Mouse (Mus musculus) T-helper 1 cell (primary cell): ENCODE measurements around the gene Pde4b.

Source experiments
- in situ Hi-C: fragments of 300-600 bp; cut with MboI, MseI; formaldehyde crosslinking; loops from one replicate; pipeline ENCODE4 v1.15.1; 2025; ENCODE audit warnings: high pct_unique_total_duplicates

Pde4b gene

GRCm38 (mm10) chr4:102287172-102287571 lies 199.8 kb downstream of the Pde4b start:
- in situ Hi-C loops = no loop called here

GRCm38 (mm10) chr4:102290052-102290734 lies 202.8 kb downstream of the Pde4b start:
- in situ Hi-C loops = no loop called here

- in situ Hi-C loops = no loop called here
Observed at GRCm38 (mm10) chr4:102297558-102297957, 210.2 kb downstream of the Pde4b start.

- in situ Hi-C loops = no loop called here
Observed at GRCm38 (mm10) chr4:102302568-102302967, 215.2 kb downstream of the Pde4b start.

- in situ Hi-C loops = no loop called here
Observed at GRCm38 (mm10) chr4:102307661-102308297, 220.4 kb downstream of the Pde4b start.

- in situ Hi-C loops = no loop called here
Observed at GRCm38 (mm10) chr4:102310630-102311029, 223.3 kb downstream of the Pde4b start.

- in situ Hi-C loops = no loop called here
Observed at GRCm38 (mm10) chr4:102316011-102316410, 228.7 kb downstream of the Pde4b start.

- in situ Hi-C loops = no loop called here
Observed at GRCm38 (mm10) chr4:102316699-102317285, 229.4 kb downstream of the Pde4b start.

GRCm38 (mm10) chr4:102318596-102318995 lies 231.3 kb downstream of the Pde4b start:
- in situ Hi-C loops = no loop called here

- in situ Hi-C loops = no loop called here
Observed at GRCm38 (mm10) chr4:102321340-102321739, 234.0 kb downstream of the Pde4b start.

GRCm38 (mm10) chr4:102332386-102332785 lies 245.0 kb downstream of the Pde4b start:
- in situ Hi-C loops = no loop called here

- in situ Hi-C loops = no loop called here
Observed at GRCm38 (mm10) chr4:102332885-102333284, 245.5 kb downstream of the Pde4b start.

- in situ Hi-C loops = no loop called here
Observed at GRCm38 (mm10) chr4:102346911-102347492, 259.7 kb downstream of the Pde4b start.

GRCm38 (mm10) chr4:102351476-102352475 lies 264.4 kb downstream of the Pde4b start:
- in situ Hi-C loops = loop anchor here (5.0 to 25.0 kb wide), 2 partner anchors 71 to 1136 kb away; no protein-coding TSS in a partner anchor

- in situ Hi-C loops = loop anchor here (5.0 to 25.0 kb wide), 2 partner anchors 68 to 1133 kb away; no protein-coding TSS in a partner anchor
Observed at GRCm38 (mm10) chr4:102353641-102354403, 266.5 kb downstream of the Pde4b start.

GRCm38 (mm10) chr4:102368105-102368735 lies 280.9 kb downstream of the Pde4b start:
- in situ Hi-C loops = loop anchor here (25.0 kb wide), 1 partner anchor 1119 kb away; no protein-coding TSS in a partner anchor

GRCm38 (mm10) chr4:102374614-102375013 lies 287.3 kb downstream of the Pde4b start:
- in situ Hi-C loops = loop anchor here (25.0 kb wide), 1 partner anchor 1113 kb away; no protein-coding TSS in a partner anchor

- in situ Hi-C loops = no loop called here
Observed at GRCm38 (mm10) chr4:102382763-102383505, 295.6 kb downstream of the Pde4b start.

- in situ Hi-C loops = no loop called here
Observed at GRCm38 (mm10) chr4:102393605-102394004, 306.3 kb downstream of the Pde4b start.
